Mouse (Mus musculus): Measurements from ENCODE around the gene Dnm2. TPM values are rescaled to one million over a fixed set of nuclear protein-coding genes. Genes with fewer than 3 reads are reported as not detected.

Dnm2 gene
- total and polyA plus RNA-seq, 2 experiments from 2014 or later, result 58.6 to 80.4 TPM

- ATAC-seq (peak; percentile 24; the same call in 1 of the 2 replicates), DNase-seq (ENCODE audit: low spot score) (peak; percentile 88)
- Histone ChIP-seq H3K9ac (replicated peaks; ENCODE audit: low read length) (no peak overlapping the region), H3K27me3 (ENCODE audit: insufficient read depth, low read length) (no peaks in the 10 kb centered on the region), H3K4me1 (ENCODE audit: insufficient read depth, low read length) (peaks cover 3% of the 10 kb centered on the region), H3K9me3 (ENCODE audit: low read length) (no peaks in the 10 kb centered on the region), H3K4me2 (ENCODE audit: low read depth, low read length) (no peak overlapping the region), H3K27ac (no peak overlapping the region), H3K36me3 (ENCODE audit: insufficient read depth, low read length) (peaks cover 26% of the 10 kb centered on the region), H3K4me3 (ENCODE audit: low read length) (no peak overlapping the region)
- TF ChIP-seq CTCF (IDR thresholded peaks at IDR 0.05; ENCODE audit: low read depth), result peak; percentile 84
- 32% methylated on average over 9 of the region's 9 CpGs for WGBS
These were observed 15.0 kb upstream of the Dnm2 start for GRCm38 (mm10) chr9:21409592-21410317.

GRCm38 (mm10) chr9:21411669-21412550 is 12.8 kb upstream of the Dnm2 start, which contains the start of gene Qtrt1:
Gene Qtrt1 (plus strand): TSS chr9:21411837.
- Histone ChIP-seq H3K27ac (peak within 1 kb of the TSS; percentile 84), H3K4me1 (ENCODE audit: insufficient read depth, low read length) (peaks cover 3% of the 10 kb centered on the region), H3K4me2 (ENCODE audit: low read depth, low read length) (peak within 1 kb of the TSS; percentile 88), H3K27me3 (ENCODE audit: insufficient read depth, low read length) (no peaks in the 10 kb centered on the region), H3K36me3 (ENCODE audit: insufficient read depth, low read length) (peaks cover 11% of the 10 kb centered on the region; the same call in 1 of the 2 replicates), H3K9me3 (ENCODE audit: low read length) (no peaks in the 10 kb centered on the region), H3K4me3 (ENCODE audit: low read length) (peak within 1 kb of the TSS; percentile 68), H3K9ac (replicated peaks; ENCODE audit: low read length) (peak within 1 kb of the TSS; percentile 71)
- 2% methylated on average over 53 of the region's 53 CpGs for WGBS
- ATAC-seq (peak; percentile 96), DNase-seq (ENCODE audit: low spot score) (peak; percentile 97)
- TF ChIP-seq CTCF (IDR thresholded peaks at IDR 0.05; ENCODE audit: low read depth), result no peak

GRCm38 (mm10) chr9:21417866-21418265 is 6.8 kb upstream of the Dnm2 start:
- Histone ChIP-seq H3K27ac (no peak overlapping the region), H3K27me3 (ENCODE audit: insufficient read depth, low read length) (no peaks in the 10 kb centered on the region), H3K4me1 (ENCODE audit: insufficient read depth, low read length) (no peaks in the 10 kb centered on the region), H3K4me3 (ENCODE audit: low read length) (no peak overlapping the region), H3K4me2 (ENCODE audit: low read depth, low read length) (no peak overlapping the region), H3K9me3 (ENCODE audit: low read length) (no peaks in the 10 kb centered on the region), H3K36me3 (ENCODE audit: insufficient read depth, low read length) (peaks cover 27% of the 10 kb centered on the region), H3K9ac (replicated peaks; ENCODE audit: low read length) (no peak overlapping the region)
- no peak for DNase-seq (ENCODE audit: low spot score)
- WGBS, result 92% methylated on average over 2 of the region's 2 CpGs
- TF ChIP-seq CTCF (IDR thresholded peaks at IDR 0.05; ENCODE audit: low read depth), result no peak
- no peak for ATAC-seq

- no peak for TF ChIP-seq CTCF (IDR thresholded peaks at IDR 0.05; ENCODE audit: low read depth)
- Histone ChIP-seq H3K9me3 (ENCODE audit: low read length) (no peaks in the 10 kb centered on the region), H3K4me1 (ENCODE audit: insufficient read depth, low read length) (no peaks in the 10 kb centered on the region), H3K4me2 (ENCODE audit: low read depth, low read length) (no peak overlapping the region), H3K27ac (no peak overlapping the region), H3K27me3 (ENCODE audit: insufficient read depth, low read length) (no peaks in the 10 kb centered on the region), H3K9ac (replicated peaks; ENCODE audit: low read length) (no peak overlapping the region), H3K4me3 (ENCODE audit: low read length) (no peak overlapping the region), H3K36me3 (ENCODE audit: insufficient read depth, low read length) (peaks cover 22% of the 10 kb centered on the region)
- DNase-seq (ENCODE audit: low spot score), result no peak
- 94% methylated on average over 2 of the region's 2 CpGs for WGBS
- no peak for ATAC-seq
These were observed 5.1 kb upstream of the Dnm2 start for GRCm38 (mm10) chr9:21419646-21420045.

GRCm38 (mm10) chr9:21425556-21425945 is 843 bp downstream of the Dnm2 start:
- DNase-seq (ENCODE audit: low spot score) (no peak), ATAC-seq (no peak)
- peaks cover 21% of the 10 kb centered on the region for H3K4me1 ChIP-seq (ENCODE audit: insufficient read depth, low read length)
- H3K4me3 ChIP-seq (ENCODE audit: low read length), result peak overlapping the region; percentile 97
- peak overlapping the region; percentile 91 for H3K27ac ChIP-seq
- H3K9ac ChIP-seq (replicated peaks; ENCODE audit: low read length), result peak overlapping the region; percentile 95
- no peak for TF ChIP-seq CTCF (IDR thresholded peaks at IDR 0.05; ENCODE audit: low read depth)
- 6% methylated on average over 6 of the region's 6 CpGs for WGBS
- no peaks in the 10 kb centered on the region for H3K27me3 ChIP-seq (ENCODE audit: insufficient read depth, low read length)
- H3K36me3 ChIP-seq (ENCODE audit: insufficient read depth, low read length), result peaks cover 3% of the 10 kb centered on the region; the same call in 1 of the 2 replicates
- H3K9me3 ChIP-seq (ENCODE audit: low read length), result no peaks in the 10 kb centered on the region
- peak overlapping the region; percentile 98 for H3K4me2 ChIP-seq (ENCODE audit: low read depth, low read length)

GRCm38 (mm10) chr9:21426013-21426412 is 1.3 kb downstream of the Dnm2 start:
- Histone ChIP-seq H3K4me3 (ENCODE audit: low read length) (peak overlapping the region; percentile 97), H3K4me2 (ENCODE audit: low read depth, low read length) (peak overlapping the region; percentile 98), H3K9ac (replicated peaks; ENCODE audit: low read length) (peak overlapping the region; percentile 95), H3K27ac (no peak overlapping the region; the same call in 1 of the 2 replicates), H3K27me3 (ENCODE audit: insufficient read depth, low read length) (no peaks in the 10 kb centered on the region), H3K4me1 (ENCODE audit: insufficient read depth, low read length) (peaks cover 21% of the 10 kb centered on the region), H3K9me3 (ENCODE audit: low read length) (no peaks in the 10 kb centered on the region), H3K36me3 (ENCODE audit: insufficient read depth, low read length) (peaks cover 3% of the 10 kb centered on the region; the same call in 1 of the 2 replicates)
- no peak for TF ChIP-seq CTCF (IDR thresholded peaks at IDR 0.05; ENCODE audit: low read depth)
- ATAC-seq (no peak), DNase-seq (ENCODE audit: low spot score) (no peak)
- WGBS, result 21% methylated on average over 1 of the region's 1 CpGs

Measured in hindbrain, postnatal 0 days (tissue).